Mouse (Mus musculus): ENCODE data around the gene Trappc2l.

DNA sequence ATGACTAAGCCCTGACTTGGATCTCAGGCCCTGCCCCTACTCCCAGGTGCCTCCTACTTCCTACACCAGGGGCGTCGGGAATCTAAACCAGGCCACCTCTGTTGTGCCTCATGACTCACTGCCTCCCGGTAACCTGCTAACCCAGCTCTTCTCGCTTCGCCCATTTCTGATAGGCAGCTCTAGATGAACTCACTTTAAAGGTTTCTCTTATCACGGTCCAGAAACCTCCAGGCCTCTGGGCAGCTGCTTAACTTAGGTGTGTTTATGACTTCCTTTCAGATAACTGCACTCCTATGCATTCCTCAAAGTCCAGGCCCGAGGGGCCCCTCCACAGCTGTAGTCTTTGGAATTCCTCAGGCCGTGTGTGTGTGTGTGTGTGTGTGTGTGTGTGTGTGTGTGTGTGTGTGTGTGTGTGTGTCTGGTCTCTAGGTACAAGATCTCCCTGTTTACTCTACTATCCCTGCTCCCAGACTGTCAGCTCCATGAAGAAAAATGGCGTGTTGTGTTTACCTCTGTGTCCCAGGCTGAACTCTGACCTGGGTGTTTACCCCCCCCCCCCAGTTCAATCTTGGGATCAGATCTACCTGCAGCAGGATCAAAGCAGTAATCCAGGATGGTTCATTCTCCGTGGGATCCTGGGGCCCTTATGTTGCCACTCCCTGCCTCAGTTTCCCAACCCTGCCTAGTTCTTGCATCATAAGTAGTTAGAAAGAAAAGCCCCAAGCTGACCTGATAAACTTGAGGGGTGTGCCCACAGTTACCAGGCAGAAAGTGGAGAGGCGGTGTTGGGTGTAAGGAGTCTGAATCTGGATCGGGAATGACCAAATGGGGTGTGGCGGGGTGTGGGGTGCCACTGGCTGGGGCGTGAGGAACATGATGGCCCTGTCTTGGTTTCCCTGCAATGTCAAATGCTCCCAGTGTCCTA, 24.7 kb downstream of the Trappc2l start:
- TF ChIP-seq CTCF (IDR thresholded peaks at IDR 0.05; ENCODE audit: low read depth, low read length) (no peak), TAL1 (conservative IDR thresholded peaks at IDR 0.05; ENCODE audit: low read depth, low read length) (no peak)

All from G1E (cell line).